Mouse (Mus musculus) ES-E14 (cell line): Measurements from ENCODE around the gene Zfyve1.

Source experiments
- CHD2 ChIP-seq: IDR thresholded peaks from 2 replicates; pipeline ENCODE4 v1.6.1; 2014; ENCODE audit warnings: mild to moderate bottlenecking, low read depth, low read length, inconsistent platforms
- HCFC1 ChIP-seq: IDR thresholded peaks from 2 replicates; pipeline ENCODE4 v1.6.1; 2012; ENCODE audit warnings: low read length, inconsistent platforms, borderline replicate concordance; ENCODE audit not compliant: insufficient read depth
- MAFK ChIP-seq: IDR thresholded peaks from 2 replicates; pipeline ENCODE4 v1.6.1; 2014; ENCODE audit warnings: mild to moderate bottlenecking, low read depth, low read length, inconsistent platforms; ENCODE audit not compliant: insufficient read depth
- ZC3H11A ChIP-seq: IDR thresholded peaks from 2 replicates; pipeline ENCODE4 v1.6.1; 2012; ENCODE audit warnings: low read depth, mild to moderate bottlenecking, inconsistent platforms, low read length, borderline replicate concordance
- ZNF384 ChIP-seq: IDR thresholded peaks from 2 replicates; pipeline ENCODE4 v1.6.1; 2012; ENCODE audit warnings: low read depth, low read length, inconsistent platforms

- no peak for TF ChIP-seq HCFC1
- no peak for TF ChIP-seq CHD2
- no peak for TF ChIP-seq ZC3H11A
- TF ChIP-seq ZNF384: no peak
- TF ChIP-seq MAFK: no peak
Observed at GRCm38 (mm10) chr12:83560189-83560588, 36.8 kb downstream of the Zfyve1 start.
